In the genomic region with DNA sequence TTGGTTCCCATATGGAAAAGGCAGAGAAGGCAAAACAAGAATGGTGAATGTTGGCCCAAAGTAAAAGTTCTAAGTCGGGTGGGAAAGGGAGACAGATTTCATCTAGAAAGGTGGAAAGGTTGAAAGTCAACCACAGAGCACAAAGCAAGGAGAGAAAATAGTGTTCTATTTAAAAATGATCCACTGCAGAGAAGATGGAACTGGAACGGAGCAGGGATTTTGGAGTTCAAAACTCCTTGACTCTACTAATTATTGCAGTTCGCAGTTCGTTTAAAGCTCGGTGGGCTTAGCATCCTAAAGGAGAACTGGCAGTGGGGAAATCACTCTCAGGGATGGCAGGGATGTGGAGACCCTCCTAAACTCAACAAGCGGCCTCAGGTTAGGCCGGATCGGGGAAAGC, we compare ENCODE assay signal across 10 mouse cellular contexts. TPM values are rescaled to one million over a fixed set of nuclear protein-coding genes. Genes with fewer than 3 reads are reported as not detected.
DNase-seq lines count a peak whose midpoint lies in the region; ATAC-seq and TF ChIP-seq lines count a peak whose summit lies in the region.
"Had no signal": no experiment of that assay in that cellular context is flagged by ENCODE, and none has a peak within 500 bp of the region (broad histone marks: within the 10 kb centered on the region; RNA-seq: fewer than 3 reads in every experiment).

No protein-coding gene starts in this region.

- no peak for ATAC-seq in heart, embryonic 14.5 days (ENCODE audit: insufficient number of reproducible peaks, insufficient read depth, low FRiP score, low read depth)
- no peak for ATAC-seq in hindbrain, embryonic 13.5 days (ENCODE audit: low FRiP score)
- ATAC-seq in midbrain, embryonic 12.5 days (ENCODE audit: low FRiP score, low read depth): no peak

- H3K27me3 ChIP-seq in heart, embryonic 14.5 days (ENCODE audit: control insufficient read depth, insufficient read depth, low read length): peaks cover 11% of the 10 kb centered on the region
- peaks cover 15% of the 10 kb centered on the region for H3K27me3 ChIP-seq in hindbrain, embryonic 13.5 days
- H3K27me3 ChIP-seq in midbrain, embryonic 12.5 days: peaks cover 20% of the 10 kb centered on the region
- H3K27me3 ChIP-seq: CH12.LX had no signal

- H3K4me2 ChIP-seq in heart, embryonic 14.5 days (ENCODE audit: low read length): peak overlapping the region; percentile 96
- peak overlapping the region; percentile 95 for H3K4me2 ChIP-seq in hindbrain, embryonic 13.5 days
- peak overlapping the region; percentile 97 for H3K4me2 ChIP-seq in midbrain, embryonic 12.5 days (replicated peaks)

- DNase-seq in heart, postnatal 4 days: no peak
- peak; percentile 31 for DNase-seq in brain, embryonic 14.5 days (ENCODE audit: low read depth)
- DNase-seq in spleen, postnatal 36 days (ENCODE audit: low spot score in 2 of 2): no peak
- DNase-seq in retina, postnatal 1 day: no peak
- no peak for DNase-seq in urinary bladder, postnatal 25 days (ENCODE audit: low spot score)
- DNase-seq: kidney, adult 18-20 months had no signal

- peak overlapping the region; percentile 76 for H3K9ac ChIP-seq in heart, embryonic 14.5 days (ENCODE audit: low read length)
- H3K9ac ChIP-seq in hindbrain, embryonic 13.5 days: peak overlapping the region; percentile 91
- peak overlapping the region; percentile 80 for H3K9ac ChIP-seq in midbrain, embryonic 12.5 days (replicated peaks)

- no peak overlapping the region for H3K27ac ChIP-seq in heart, embryonic 14.5 days (replicated peaks in 1 of 2; ENCODE audit: control insufficient read depth in 1 of 2, insufficient read depth in 1 of 2, low read depth in 2 of 2, low read length in 2 of 2)
- H3K27ac ChIP-seq in hindbrain, embryonic 13.5 days: no peak overlapping the region
- H3K27ac ChIP-seq in midbrain, embryonic 12.5 days (replicated peaks): no peak overlapping the region

- H3K4me1 ChIP-seq in heart, embryonic 14.5 days (ENCODE audit: control insufficient read depth in 2 of 2, insufficient read depth in 2 of 2, low read length in 2 of 2): peaks cover 0 to 4% of the 10 kb centered on the region in 2 experiments; a peak in 1 of 4 replicates
- peaks cover 28% of the 10 kb centered on the region for H3K4me1 ChIP-seq in hindbrain, embryonic 13.5 days (replicated peaks)
- H3K4me1 ChIP-seq in midbrain, embryonic 12.5 days: peaks cover 11% of the 10 kb centered on the region

- peak overlapping the region; percentile 79 to 80 for H3K4me3 ChIP-seq in heart, embryonic 14.5 days (ENCODE audit: control insufficient read depth in 1 of 2, insufficient read depth in 1 of 2, low read depth in 1 of 2, low read length in 2 of 2)
- peak overlapping the region; percentile 79 for H3K4me3 ChIP-seq in hindbrain, embryonic 13.5 days
- peak overlapping the region; percentile 80 for H3K4me3 ChIP-seq in midbrain, embryonic 12.5 days

- 13% methylated on average over 8 of the region's 8 CpGs for WGBS in heart, embryonic 14.5 days
- 9% methylated on average over 8 of the region's 8 CpGs for WGBS in hindbrain, embryonic 13.5 days
- WGBS in midbrain, embryonic 12.5 days: 6% methylated on average over 8 of the region's 8 CpGs

- 0 out of 2 replicates have a peak, but pooled peaks cover 5% of the 10 kb centered on the region for H3K9me3 ChIP-seq in heart, embryonic 14.5 days (ENCODE audit: control insufficient read depth, low read length)
- no peaks in the 10 kb centered on the region for H3K9me3 ChIP-seq in hindbrain, embryonic 13.5 days
- no peaks in the 10 kb centered on the region for H3K9me3 ChIP-seq in midbrain, embryonic 12.5 days

- TF ChIP-seq POLR2A in brain, embryonic 14.5 days (IDR thresholded peaks at IDR 0.05; ENCODE audit: borderline replicate concordance, extremely low read depth, insufficient read depth, insufficient read length, poor library complexity, severe bottlenecking): no peak

- TF ChIP-seq CTCF in brain, embryonic 14.5 days (IDR thresholded peaks at IDR 0.05; ENCODE audit: borderline replicate concordance, extremely low read depth, insufficient read depth, insufficient read length): no peak

- no peaks in the 10 kb centered on the region for H3K36me3 ChIP-seq in heart, embryonic 14.5 days (ENCODE audit: control insufficient read depth, insufficient read depth, low read length)
- H3K36me3 ChIP-seq in hindbrain, embryonic 13.5 days: no peaks in the 10 kb centered on the region
- H3K36me3 ChIP-seq in midbrain, embryonic 12.5 days: no peaks in the 10 kb centered on the region

RNA-seq across cellular contexts. Expression of a gene that starts 1.1 kb away (rescaled TPM):
- 1.7 and 2.0 TPM in 2 replicates for polyA plus RNA-seq in heart, embryonic 14.5 days (2014; fragmentation: Nextera tagmentation; extraction: Ambion mirVana)
- 1 to 10 TPM; 3.2 to 3.3 TPM for total RNA-seq in heart, postnatal 4 days (2021)
- 4.2 and 6.3 TPM in 2 replicates for polyA plus RNA-seq in brain, embryonic 14.5 days (2012; rRNA removed)
- polyA plus RNA-seq in hindbrain, embryonic 13.5 days (2015; fragmentation: Nextera tagmentation; extraction: Ambion mirVana): 2.9 and 3.4 TPM in 2 replicates
- 2.0 and 2.5 TPM in 2 replicates for polyA plus RNA-seq in midbrain, embryonic 12.5 days (2016; fragmentation: Nextera tagmentation; extraction: Ambion mirVana)
- total RNA-seq: CH12.LX had no signal
